Mouse (Mus musculus): ENCODE measurements around the gene Lasp1. TPM values are rescaled to one million over a fixed set of nuclear protein-coding genes. Genes with fewer than 3 reads are reported as not detected.
A peak's percentile ranks its signal among the peaks of the same experiment; 100 is the strongest.
"Not testable (repeated sequence)": the region's sequence is repeated elsewhere in the genome, so short reads cannot be mapped to it uniquely, and the experiment has no call there.

Lasp1 gene
- polyA plus RNA-seq, 1 experiment from 2014 or later: 499 TPM

GRCm38 (mm10) chr11:97781478-97781831, 17.3 kb upstream of the Lasp1 start:
- peaks cover 35% of the 10 kb centered on the region for H3K36me3 ChIP-seq (ENCODE audit: inconsistent target)
- WGBS (ENCODE audit: missing documents): 0% methylated on average over 11 of the region's 11 CpGs
- peak overlapping the region; percentile 77 for H3K27ac ChIP-seq
- peak overlapping the region; percentile 87 for H3K4me3 ChIP-seq (ENCODE audit: inconsistent target)
- peaks cover 38% of the 10 kb centered on the region for H3K79me2 ChIP-seq (ENCODE audit: inconsistent target)

GRCm38 (mm10) chr11:97781832-97782563, 16.8 kb upstream of the Lasp1 start, which contains the start of gene Rpl23:
Rpl23 (minus strand) TSS chr11:97782437.
- Histone ChIP-seq H3K79me2 (ENCODE audit: inconsistent target) (peaks cover 38% of the 10 kb centered on the region), H3K36me3 (ENCODE audit: inconsistent target) (peaks cover 31% of the 10 kb centered on the region), H3K4me3 (ENCODE audit: inconsistent target) (peak within 1 kb of the TSS; percentile 87), H3K27ac (peak within 1 kb of the TSS; percentile 77)
- 2% methylated on average over 67 of the region's 67 CpGs for WGBS (ENCODE audit: missing documents)

- 0% methylated on average over 10 of the region's 10 CpGs for WGBS (ENCODE audit: missing documents)
Measured at GRCm38 (mm10) chr11:97782564-97782895, 16.3 kb upstream of the Lasp1 start.

DNA sequence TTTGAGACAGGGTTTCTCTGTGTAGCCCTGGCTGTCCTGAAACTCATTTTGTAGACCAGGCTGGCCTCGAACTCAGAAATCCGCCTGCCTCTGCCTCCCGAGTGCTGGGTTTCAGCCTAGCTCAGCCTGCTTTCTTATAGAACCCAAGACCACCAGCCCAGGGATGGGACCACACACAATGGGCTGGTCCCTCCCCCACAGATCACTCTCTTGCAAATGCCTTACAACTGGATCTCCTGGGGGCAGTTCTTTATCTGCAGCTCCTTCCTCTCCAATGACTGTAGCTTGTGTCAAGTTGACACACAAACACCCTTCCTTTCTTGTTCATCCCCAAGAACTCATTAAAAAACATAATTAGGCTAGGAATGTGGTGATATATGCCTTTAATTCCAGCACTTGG, 10.8 kb upstream of the Lasp1 start:
- Histone ChIP-seq H3K79me2 (ENCODE audit: inconsistent target) (no peaks in the 10 kb centered on the region), H3K4me3 (ENCODE audit: inconsistent target) (no peak overlapping the region), H3K36me3 (ENCODE audit: inconsistent target) (no peaks in the 10 kb centered on the region), H3K27ac (no peak overlapping the region)
- 86% methylated on average over 1 of the region's 3 CpGs for WGBS (ENCODE audit: missing documents)

More at GRCm38 (mm10) chr11:97782564-97782895, 16.3 kb upstream of the Lasp1 start:
- H3K79me2 ChIP-seq (ENCODE audit: inconsistent target): peaks cover 38% of the 10 kb centered on the region
- H3K36me3 ChIP-seq (ENCODE audit: inconsistent target): peaks cover 26% of the 10 kb centered on the region
- peak overlapping the region; percentile 87 for H3K4me3 ChIP-seq (ENCODE audit: inconsistent target)
- peak overlapping the region; percentile 77 for H3K27ac ChIP-seq

DNA sequence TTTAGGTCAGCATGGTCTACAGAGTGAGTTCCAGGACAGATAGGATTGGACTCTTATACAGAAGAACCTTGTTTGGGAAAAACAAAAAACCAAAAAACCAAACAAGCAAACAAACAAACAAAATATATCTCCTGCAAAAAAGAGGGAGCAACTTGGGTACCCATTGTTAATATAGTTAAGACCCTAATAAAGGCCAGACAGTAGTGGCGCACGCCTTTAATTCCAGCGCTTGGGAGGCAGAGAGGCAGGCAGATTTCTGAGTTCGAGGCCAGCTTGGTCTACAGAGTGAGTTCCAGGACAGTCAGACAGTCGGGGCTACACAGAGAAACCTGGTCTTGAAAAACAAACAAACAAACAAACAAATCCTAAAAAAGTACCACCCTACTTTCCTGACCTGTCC, 9.1 kb upstream of the Lasp1 start:
- no peak overlapping the region for H3K27ac ChIP-seq
- H3K36me3 ChIP-seq (ENCODE audit: inconsistent target): no peaks in the 10 kb centered on the region
- no peak overlapping the region for H3K4me3 ChIP-seq (ENCODE audit: inconsistent target)
- 89% methylated on average over 5 of the region's 5 CpGs for WGBS (ENCODE audit: missing documents)
- H3K79me2 ChIP-seq (ENCODE audit: inconsistent target): no peaks in the 10 kb centered on the region

GRCm38 (mm10) chr11:97790778-97791438, 7.9 kb upstream of the Lasp1 start:
- not testable (repeated sequence) for H3K4me3 ChIP-seq (ENCODE audit: inconsistent target); H3K79me2 ChIP-seq (ENCODE audit: inconsistent target); H3K27ac ChIP-seq; H3K36me3 ChIP-seq (ENCODE audit: inconsistent target)
- WGBS (ENCODE audit: missing documents): 86% methylated on average over 1 of the region's 2 CpGs

DNA sequence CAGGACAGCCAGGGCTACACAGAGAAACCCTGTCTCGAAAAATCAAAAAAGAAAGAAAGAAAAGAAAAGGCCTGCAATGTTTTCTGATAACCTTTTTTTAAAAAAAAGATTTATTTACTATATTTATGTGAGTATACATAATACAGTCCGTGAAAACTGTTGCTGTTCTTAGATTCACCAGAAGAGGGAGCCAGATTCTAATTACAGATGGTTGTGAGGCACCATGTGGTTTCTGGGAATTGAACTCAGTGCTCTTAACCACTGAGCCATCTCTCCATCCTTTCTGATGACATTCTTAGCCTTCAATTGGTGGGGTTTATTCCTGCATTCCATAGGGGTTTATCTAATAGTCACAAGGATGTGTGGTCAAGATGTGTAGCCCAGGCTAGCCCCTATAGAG, 5.6 kb upstream of the Lasp1 start:
- H3K4me3 ChIP-seq (ENCODE audit: inconsistent target): no peak overlapping the region
- 8% methylated on average over 2 of the region's 2 CpGs for WGBS (ENCODE audit: missing documents)

GRCm38 (mm10) chr11:97796910-97797309, 1.9 kb upstream of the Lasp1 start:
- H3K27ac ChIP-seq: no peak overlapping the region
- WGBS (ENCODE audit: missing documents): 8% methylated on average over 6 of the region's 6 CpGs
- H3K79me2 ChIP-seq (ENCODE audit: inconsistent target): peaks cover 21% of the 10 kb centered on the region
- H3K4me3 ChIP-seq (ENCODE audit: inconsistent target): no peak overlapping the region
- H3K36me3 ChIP-seq (ENCODE audit: inconsistent target): no peaks in the 10 kb centered on the region

More for the DNA sequence above, 5.6 kb upstream of the Lasp1 start:
- H3K27ac ChIP-seq: no peak overlapping the region
- H3K79me2 ChIP-seq (ENCODE audit: inconsistent target): no peaks in the 10 kb centered on the region
- no peaks in the 10 kb centered on the region for H3K36me3 ChIP-seq (ENCODE audit: inconsistent target)

GRCm38 (mm10) chr11:97797369-97798082, 1.3 kb upstream of the Lasp1 start:
- peaks cover 27% of the 10 kb centered on the region for H3K79me2 ChIP-seq (ENCODE audit: inconsistent target)
- H3K4me3 ChIP-seq (ENCODE audit: inconsistent target): no peak overlapping the region
- H3K27ac ChIP-seq: no peak overlapping the region
- no peaks in the 10 kb centered on the region for H3K36me3 ChIP-seq (ENCODE audit: inconsistent target)
- WGBS (ENCODE audit: missing documents): 85% methylated on average over 11 of the region's 15 CpGs

DNA sequence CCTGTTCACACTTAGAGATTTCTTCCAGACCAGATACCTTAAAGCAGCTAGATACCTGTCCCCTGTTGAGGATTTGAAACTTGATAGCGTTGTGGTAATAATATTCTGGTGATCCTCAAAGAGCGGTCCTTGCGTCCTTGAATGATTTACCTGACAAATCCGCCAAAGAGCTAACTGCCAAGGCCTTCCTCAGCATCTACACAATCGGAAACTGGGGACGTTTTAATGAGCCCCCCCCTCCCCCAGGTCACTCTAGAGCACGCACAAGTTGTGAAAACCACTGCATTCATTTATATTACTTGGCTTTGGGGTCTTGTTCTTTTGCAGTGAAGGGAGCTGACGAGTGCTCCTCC, 741 bp upstream of the Lasp1 start:
- no peaks in the 10 kb centered on the region for H3K36me3 ChIP-seq (ENCODE audit: inconsistent target)
- 79% methylated on average over 8 of the region's 8 CpGs for WGBS (ENCODE audit: missing documents)
- peaks cover 32% of the 10 kb centered on the region for H3K79me2 ChIP-seq (ENCODE audit: inconsistent target)
- no peak overlapping the region for H3K27ac ChIP-seq
- no peak overlapping the region for H3K4me3 ChIP-seq (ENCODE audit: inconsistent target)

DNA sequence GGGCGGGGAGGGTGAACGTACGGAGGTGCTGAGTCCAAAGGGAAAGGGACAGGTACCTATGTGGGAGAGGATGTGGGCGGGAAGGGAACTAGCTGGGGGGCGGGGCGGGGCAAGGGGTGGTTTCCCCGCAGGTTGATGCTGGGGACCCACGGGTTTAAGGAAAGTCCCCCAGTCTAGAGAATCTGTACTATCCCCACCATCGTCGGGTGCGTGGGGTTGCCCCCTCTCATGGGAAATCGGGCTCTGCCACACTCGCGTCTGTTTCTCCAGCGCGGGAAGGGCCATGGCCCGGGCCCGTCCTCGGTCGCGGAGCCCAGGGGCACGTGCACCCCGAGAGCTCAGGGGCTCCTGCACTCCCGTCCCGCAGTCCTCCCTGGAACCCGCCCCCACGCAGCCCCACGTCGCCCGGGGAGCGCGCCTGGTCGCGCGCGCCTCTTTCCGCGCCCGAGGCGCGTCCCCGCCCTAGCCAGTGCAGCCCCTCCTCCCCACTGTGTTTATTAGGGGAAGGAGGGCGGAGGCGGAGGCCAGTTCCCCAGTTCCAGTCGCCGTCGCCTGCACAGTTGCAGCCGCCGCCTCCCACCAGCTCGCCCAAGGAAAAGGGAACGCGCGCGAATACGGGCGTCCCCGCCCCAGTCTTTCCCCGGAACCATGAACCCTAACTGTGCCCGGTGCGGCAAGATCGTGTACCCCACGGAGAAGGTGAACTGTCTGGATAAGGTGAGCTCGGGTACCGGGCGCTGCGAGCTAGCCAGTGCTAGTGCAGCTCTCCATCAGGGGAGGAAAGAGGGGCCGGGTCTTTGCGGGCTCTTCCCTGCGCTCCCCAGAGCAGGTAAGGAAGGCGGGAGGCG, 570 bp downstream of the Lasp1 start:
- Histone ChIP-seq H3K79me2 (ENCODE audit: inconsistent target) (peaks cover 45% of the 10 kb centered on the region), H3K27ac (peak overlapping the region; percentile 98), H3K4me3 (ENCODE audit: inconsistent target) (peak overlapping the region; percentile 98), H3K36me3 (ENCODE audit: inconsistent target) (no peaks in the 10 kb centered on the region)
- WGBS (ENCODE audit: missing documents): under 1% methylated on average over 58 of the region's 71 CpGs

- peaks cover 53% of the 10 kb centered on the region for H3K79me2 ChIP-seq (ENCODE audit: inconsistent target)
- H3K4me3 ChIP-seq (ENCODE audit: inconsistent target): peak overlapping the region; percentile 98
- WGBS (ENCODE audit: missing documents): under 1% methylated on average over 31 of the region's 43 CpGs
Measured at GRCm38 (mm10) chr11:97799994-97800690, 1.3 kb downstream of the Lasp1 start.

DNA sequence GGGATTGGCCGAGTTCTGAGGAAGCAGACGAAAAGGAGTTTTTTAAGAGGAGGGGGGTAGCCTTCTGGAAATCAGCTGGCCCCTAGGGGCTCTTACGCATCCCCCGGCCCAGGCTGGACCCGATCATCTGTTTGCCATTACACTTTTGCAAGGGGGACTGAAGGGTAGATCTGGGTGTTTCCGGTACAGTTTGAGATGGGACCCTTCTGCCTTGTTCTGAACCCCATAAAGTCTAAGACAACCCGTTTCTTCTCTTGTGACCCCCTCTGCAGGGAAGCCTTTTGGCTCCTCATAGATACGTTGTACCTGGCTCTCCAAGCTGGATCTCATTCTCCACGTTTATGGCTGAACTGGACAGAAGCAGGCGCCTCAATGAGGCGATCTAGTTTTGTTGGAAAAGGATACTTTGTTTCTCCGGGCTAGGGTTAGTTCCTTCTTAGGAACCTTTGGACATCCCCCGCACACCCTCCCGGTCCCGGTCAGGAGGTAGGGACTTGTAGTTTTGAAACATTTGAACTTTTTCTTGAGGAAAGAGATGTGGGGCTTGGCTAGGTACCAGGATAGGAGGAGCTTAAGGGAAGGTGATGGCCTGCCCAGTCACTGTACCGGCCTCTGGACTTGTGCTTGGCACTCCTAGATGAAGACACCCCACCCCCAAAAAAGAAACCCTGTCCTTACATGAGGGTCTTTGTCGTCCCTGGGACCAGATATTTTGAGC, 2.0 kb downstream of the Lasp1 start:
- 5% methylated on average over 17 of the region's 17 CpGs for WGBS (ENCODE audit: missing documents)
- Histone ChIP-seq H3K27ac (peak overlapping the region; percentile 98), H3K36me3 (ENCODE audit: inconsistent target) (peaks cover under 1% of the 10 kb centered on the region; the same call in 1 of the 2 replicates), H3K79me2 (ENCODE audit: inconsistent target) (peaks cover 60% of the 10 kb centered on the region), H3K4me3 (ENCODE audit: inconsistent target) (peak overlapping the region; percentile 98)

More at GRCm38 (mm10) chr11:97799994-97800690, 1.3 kb downstream of the Lasp1 start:
- Histone ChIP-seq H3K36me3 (ENCODE audit: inconsistent target) (no peaks in the 10 kb centered on the region), H3K27ac (peak overlapping the region; percentile 98)

All from macrophage (primary cell).